Mouse (Mus musculus): ENCODE data around the gene Agbl4.

Agbl4 gene

DNA sequence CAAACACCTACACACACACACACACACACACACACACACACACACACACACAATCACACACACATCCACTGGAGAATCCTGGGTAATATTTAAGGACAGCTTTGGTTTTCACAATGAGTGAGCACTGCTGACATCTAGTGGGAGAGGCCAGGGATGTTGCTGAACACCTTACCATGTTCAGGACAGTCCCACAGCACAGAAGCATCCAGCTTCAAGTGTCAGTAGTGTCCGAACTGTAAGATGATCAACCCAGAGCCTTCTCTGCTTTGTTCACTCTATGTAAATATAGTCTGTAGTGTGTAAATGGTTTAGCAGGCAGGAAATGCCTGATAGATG is 1248.3 kb downstream of the Agbl4 start:
- in situ Hi-C loops (cut with MseI, MboI): no loop called here

- in situ Hi-C loops (cut with MseI, MboI): no loop called here
These were observed 1256.0 kb downstream of the Agbl4 start for GRCm38 (mm10) chr4:111653451-111653850.

- in situ Hi-C loops (cut with MseI, MboI): no loop called here
These were observed 1266.3 kb downstream of the Agbl4 start for GRCm38 (mm10) chr4:111663730-111664129.

DNA sequence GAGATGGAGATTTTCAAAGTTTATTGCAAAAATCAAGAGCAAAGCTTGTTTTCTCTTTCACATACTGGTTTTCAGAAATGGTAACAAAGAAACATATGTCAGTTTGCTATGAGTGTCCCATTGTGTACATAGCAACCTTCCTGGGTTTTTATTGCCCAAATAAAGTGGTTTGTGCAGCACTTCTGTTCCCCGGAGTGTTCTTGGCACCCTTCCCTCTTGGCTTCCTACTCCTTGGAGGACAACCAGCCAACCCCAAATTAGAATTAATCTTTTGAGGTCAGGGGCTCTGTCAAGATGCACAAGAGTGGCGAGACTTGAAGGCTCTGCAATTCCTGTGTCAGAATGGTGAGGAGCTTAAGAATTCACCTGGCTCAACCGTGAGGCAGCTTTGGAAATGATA is 1266.7 kb downstream of the Agbl4 start:
- in situ Hi-C loops (cut with MseI, MboI): no loop called here

DNA sequence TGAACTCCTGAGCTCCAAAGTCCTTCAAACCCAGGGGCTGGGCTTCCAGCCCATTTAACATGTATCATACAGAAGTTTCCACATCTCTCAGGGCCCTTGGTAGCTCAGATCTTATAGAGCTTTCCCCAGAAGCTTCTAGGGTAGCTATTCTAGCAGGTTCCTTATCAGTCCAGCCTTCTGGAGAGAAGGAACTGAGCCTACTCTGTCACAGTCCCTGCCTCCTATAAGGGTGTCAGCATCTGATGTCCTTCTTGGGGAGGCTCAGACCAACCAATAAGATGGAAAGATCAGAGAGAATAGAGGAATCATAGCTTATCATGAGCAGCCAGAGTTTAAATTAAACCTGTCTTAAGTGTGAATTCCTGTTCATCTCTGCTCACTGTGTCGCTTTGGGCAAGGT is 1269.3 kb downstream of the Agbl4 start:
- in situ Hi-C loops (cut with MseI, MboI): no loop called here

- in situ Hi-C loops (cut with MseI, MboI): no loop called here
These were observed 1271.9 kb downstream of the Agbl4 start for GRCm38 (mm10) chr4:111669369-111669768.

DNA sequence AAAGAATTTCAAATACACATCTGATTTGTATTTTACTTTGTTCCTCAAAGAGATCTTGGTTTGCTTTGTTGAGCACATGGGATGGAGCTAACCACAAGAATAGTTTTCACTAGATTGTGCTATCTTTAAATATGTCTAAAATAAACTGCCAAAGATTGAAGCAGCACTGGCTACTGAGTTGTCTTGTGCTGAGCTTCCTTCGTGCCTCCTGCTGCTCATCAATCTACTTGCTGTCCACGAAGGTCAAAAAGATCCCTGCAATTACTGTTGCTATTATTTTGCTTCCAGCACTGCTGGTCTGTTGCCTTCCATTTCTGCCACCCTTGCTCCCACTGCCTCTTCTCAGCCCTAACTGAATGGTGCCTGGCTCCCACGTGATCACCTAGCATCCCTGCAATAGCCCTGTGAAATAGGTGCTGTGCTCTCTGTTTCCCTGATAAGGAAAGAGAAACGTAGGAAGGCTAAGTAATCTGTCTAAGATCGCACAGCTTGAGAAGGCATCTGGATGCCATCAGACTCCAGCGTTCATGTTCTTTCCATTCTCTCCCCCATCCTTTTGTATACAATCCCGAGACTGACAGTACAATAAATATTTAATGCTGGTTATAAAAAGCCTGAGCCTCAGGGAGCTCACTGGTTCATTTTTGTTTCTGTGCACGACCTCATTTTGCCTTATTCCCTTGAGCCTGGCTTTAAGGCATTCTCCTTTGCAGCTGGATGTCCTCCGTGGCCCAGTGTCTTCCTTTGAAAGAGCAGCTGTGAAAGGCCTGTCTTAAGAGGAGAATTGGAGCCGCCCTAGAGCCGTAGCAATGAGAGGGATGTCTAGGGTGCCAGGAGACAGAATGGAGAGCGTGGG is 1273.3 kb downstream of the Agbl4 start:
- in situ Hi-C loops (cut with MseI, MboI): no loop called here

DNA sequence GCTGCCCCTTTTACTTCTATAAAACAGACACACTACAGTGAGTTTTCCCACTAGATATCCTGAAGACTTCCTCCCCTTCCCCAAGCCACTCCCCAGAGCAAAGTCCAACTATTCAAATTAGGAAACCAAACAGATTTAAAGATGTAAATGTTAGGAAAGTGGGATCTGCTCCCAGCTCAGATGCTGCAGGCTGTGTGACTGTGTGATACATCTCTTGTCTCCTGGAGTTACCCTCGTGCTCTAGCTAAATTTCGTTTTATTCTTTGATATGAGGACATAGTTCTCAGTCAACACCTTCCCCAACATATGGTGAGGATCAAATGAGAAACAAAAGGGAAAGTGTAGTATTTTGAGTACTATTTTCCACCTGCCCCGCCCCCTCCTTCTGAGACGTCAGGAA is 1274.0 kb downstream of the Agbl4 start:
- in situ Hi-C loops (cut with MseI, MboI): no loop called here

GRCm38 (mm10) chr4:111673904-111674303 is 1276.4 kb downstream of the Agbl4 start:
- in situ Hi-C loops (cut with MseI, MboI): no loop called here

DNA sequence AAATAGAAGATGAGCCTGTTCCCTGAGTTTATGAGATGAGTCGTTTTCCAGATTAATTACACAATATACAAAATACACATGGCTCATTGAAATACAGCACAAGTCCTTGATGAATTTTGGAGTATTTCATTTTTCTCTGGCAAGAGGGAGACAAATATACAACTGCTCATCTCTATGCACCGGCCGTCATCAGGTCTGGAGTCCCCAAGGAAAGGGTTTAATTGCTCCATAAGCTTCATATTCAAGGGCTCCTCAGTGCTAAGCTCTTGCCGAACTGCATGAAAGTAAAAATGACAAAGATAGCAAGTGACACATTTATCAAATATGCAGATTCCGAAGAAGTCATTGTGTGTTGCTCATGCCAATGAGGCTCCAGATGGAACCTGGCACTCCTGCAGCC is 1284.5 kb downstream of the Agbl4 start:
- in situ Hi-C loops (cut with MseI, MboI): no loop called here

DNA sequence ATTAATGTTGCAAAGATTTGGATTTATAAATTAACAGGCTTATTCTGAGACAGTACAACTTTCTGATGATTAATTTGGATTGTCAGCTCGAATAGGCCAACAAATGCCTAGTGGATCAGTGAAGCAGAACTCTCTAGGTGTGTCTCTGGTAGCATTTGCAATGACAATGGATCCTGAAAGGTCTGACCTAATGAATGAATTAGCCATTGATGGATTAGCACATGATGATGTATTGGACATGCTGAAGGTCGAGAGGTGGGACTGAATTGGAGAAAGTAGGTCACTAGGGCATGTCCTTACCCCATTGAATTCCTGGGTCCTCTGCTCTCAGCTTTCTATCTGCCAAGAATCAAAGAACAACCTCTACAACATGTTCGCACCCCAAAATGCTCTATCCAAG is 1285.3 kb downstream of the Agbl4 start:
- in situ Hi-C loops (cut with MseI, MboI): no loop called here

DNA sequence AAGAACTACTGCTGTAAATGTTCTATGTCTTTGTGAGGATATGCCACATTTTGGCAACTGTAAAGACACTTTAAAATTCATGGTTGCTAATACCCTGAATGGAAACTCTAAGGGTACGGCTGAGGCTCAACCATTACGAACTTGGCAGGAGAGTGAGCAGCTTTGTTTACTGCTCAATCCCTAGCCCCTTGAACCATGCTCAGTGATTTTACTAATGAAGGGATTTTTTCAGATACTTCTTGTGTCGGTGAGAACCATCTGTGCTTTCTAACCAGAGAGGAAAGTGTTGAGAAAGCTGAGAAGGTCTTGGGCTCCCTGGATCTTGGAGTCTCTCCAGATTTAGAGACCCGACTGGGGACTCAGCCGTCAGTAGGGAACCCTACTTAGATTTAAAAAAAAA is 1286.4 kb downstream of the Agbl4 start:
- in situ Hi-C loops (cut with MseI, MboI): no loop called here

GRCm38 (mm10) chr4:111685951-111686350 is 1288.5 kb downstream of the Agbl4 start:
- in situ Hi-C loops (cut with MseI, MboI): no loop called here

DNA sequence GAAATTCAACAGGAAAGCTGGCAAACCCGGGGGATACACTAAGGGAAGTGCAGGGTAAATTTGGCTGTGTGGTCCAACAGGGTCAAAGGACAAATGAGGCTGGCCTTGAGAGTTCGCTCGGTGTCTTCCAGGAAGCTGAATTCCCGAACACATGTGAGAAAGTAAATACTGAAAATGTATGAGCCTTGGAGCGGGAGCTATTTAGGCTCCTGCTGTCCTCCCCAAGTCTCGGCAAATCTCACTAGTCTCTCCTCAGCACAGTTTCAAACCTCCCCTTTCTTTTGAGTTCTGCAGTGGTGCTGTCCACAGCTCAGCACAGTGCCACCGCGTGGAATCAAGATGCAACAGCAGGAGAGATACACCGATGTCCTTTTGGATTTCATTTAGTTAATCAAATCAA is 1289.5 kb downstream of the Agbl4 start:
- in situ Hi-C loops (cut with MseI, MboI): no loop called here

DNA sequence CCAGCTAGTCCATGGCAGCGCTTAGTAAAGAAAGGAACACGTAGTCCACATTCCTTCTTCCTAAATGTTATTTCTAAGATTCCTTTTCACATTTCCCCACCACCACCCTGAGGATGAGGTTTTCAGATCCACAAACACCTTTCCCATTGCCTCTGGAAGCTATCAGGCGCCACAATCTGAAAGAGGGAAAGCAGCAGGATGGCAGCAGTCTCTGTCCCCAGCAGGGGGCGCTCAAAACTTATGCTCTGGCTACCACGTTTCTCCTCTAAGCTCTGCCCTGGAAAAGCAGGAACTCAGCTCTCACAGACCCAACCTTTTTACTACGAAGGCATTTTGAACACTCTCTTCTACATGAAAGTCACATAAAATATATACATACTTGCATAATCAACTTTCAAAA is 1290.2 kb downstream of the Agbl4 start:
- in situ Hi-C loops (cut with MseI, MboI): no loop called here

GRCm38 (mm10) chr4:111691057-111691543 is 1293.6 kb downstream of the Agbl4 start:
- in situ Hi-C loops (cut with MseI, MboI): no loop called here

- in situ Hi-C loops (cut with MseI, MboI): no loop called here
These were observed 1303.9 kb downstream of the Agbl4 start for GRCm38 (mm10) chr4:111701381-111701780.

- in situ Hi-C loops (cut with MseI, MboI): no loop called here
These were observed 1306.7 kb downstream of the Agbl4 start for GRCm38 (mm10) chr4:111704126-111704525.

- in situ Hi-C loops (cut with MseI, MboI): no loop called here
These were observed 1307.5 kb downstream of the Agbl4 start for GRCm38 (mm10) chr4:111704975-111705374.

All from mouse trophoblast stem cell (cell line).